Mouse (Mus musculus): Measurements from ENCODE around the gene Sirt6. TPM values are rescaled to one million over a fixed set of nuclear protein-coding genes. Genes with fewer than 3 reads are reported as not detected.

Sirt6 gene
- polyA plus RNA-seq, 1 experiment from 2014 or later = 6.1 TPM

- ATAC-seq (no peak), DNase-seq (no peak)
- H3K36me3 ChIP-seq (replicated peaks; ENCODE audit: insufficient read depth, low read length) = no peaks in the 10 kb centered on the region
- no peak overlapping the region for H3K4me2 ChIP-seq (ENCODE audit: low read depth, low read length)
- H3K4me3 ChIP-seq (ENCODE audit: low read depth, low read length) = no peak overlapping the region
- no peak overlapping the region for H3K27ac ChIP-seq (ENCODE audit: low read depth)
- WGBS (ENCODE audit: insufficient replicate concordance) = 40% methylated on average over 6 of the region's 6 CpGs
- H3K9me3 ChIP-seq (ENCODE audit: low read length) = no peaks in the 10 kb centered on the region
- peaks cover 42% of the 10 kb centered on the region for H3K4me1 ChIP-seq (ENCODE audit: insufficient read depth)
- no peak overlapping the region for H3K9ac ChIP-seq (replicated peaks)
- no peak for TF ChIP-seq EP300 (IDR thresholded peaks at IDR 0.05; ENCODE audit: low read depth)
- H3K27me3 ChIP-seq (ENCODE audit: insufficient read depth, low read length) = no peaks in the 10 kb centered on the region
These were observed 28.7 kb downstream of the Sirt6 start for GRCm38 (mm10) chr10:81598871-81599270.

- TF ChIP-seq CTCF (IDR thresholded peaks at IDR 0.05; ENCODE audit: low read depth) (no peak), EP300 (IDR thresholded peaks at IDR 0.05; ENCODE audit: low read depth) (no peak)
- H3K4me1 ChIP-seq (ENCODE audit: insufficient read depth) = peaks cover 42% of the 10 kb centered on the region
- no peaks in the 10 kb centered on the region for H3K9me3 ChIP-seq (ENCODE audit: low read length)
- no peaks in the 10 kb centered on the region for H3K27me3 ChIP-seq (ENCODE audit: insufficient read depth, low read length)
- WGBS (ENCODE audit: insufficient replicate concordance) = 35% methylated on average over 3 of the region's 3 CpGs
- H3K36me3 ChIP-seq (replicated peaks; ENCODE audit: insufficient read depth, low read length) = no peaks in the 10 kb centered on the region
- ATAC-seq = no peak
- H3K4me3 ChIP-seq (ENCODE audit: low read depth, low read length) = no peak overlapping the region
- no peak overlapping the region for H3K27ac ChIP-seq (ENCODE audit: low read depth)
- no peak overlapping the region for H3K9ac ChIP-seq (replicated peaks)
- no peak overlapping the region for H3K4me2 ChIP-seq (ENCODE audit: low read depth, low read length)
- no peak for DNase-seq
These were observed 29.3 kb downstream of the Sirt6 start for GRCm38 (mm10) chr10:81598342-81598741.

- peak overlapping the region; percentile 23; the same call in 1 of the 2 replicates for H3K4me3 ChIP-seq (ENCODE audit: low read depth, low read length)
- DNase-seq = peak; percentile 48
- ATAC-seq = no peak
- peak overlapping the region; percentile 19; the same call in 1 of the 2 replicates for H3K9ac ChIP-seq (replicated peaks)
- H3K27me3 ChIP-seq (ENCODE audit: insufficient read depth, low read length) = no peaks in the 10 kb centered on the region
- H3K27ac ChIP-seq (ENCODE audit: low read depth) = no peak overlapping the region
- H3K4me1 ChIP-seq (ENCODE audit: insufficient read depth) = peaks cover 38% of the 10 kb centered on the region
- H3K9me3 ChIP-seq (ENCODE audit: low read length) = no peaks in the 10 kb centered on the region
- H3K36me3 ChIP-seq (replicated peaks; ENCODE audit: insufficient read depth, low read length) = no peaks in the 10 kb centered on the region
- WGBS (ENCODE audit: insufficient replicate concordance) = 4% methylated on average over 11 of the region's 12 CpGs
- TF ChIP-seq CTCF (IDR thresholded peaks at IDR 0.05; ENCODE audit: low read depth) (no peak), EP300 (IDR thresholded peaks at IDR 0.05; ENCODE audit: low read depth) (no peak)
- peak overlapping the region; percentile 67 for H3K4me2 ChIP-seq (ENCODE audit: low read depth, low read length)
These were observed 30.3 kb downstream of the Sirt6 start for GRCm38 (mm10) chr10:81597137-81597950.

DNA sequence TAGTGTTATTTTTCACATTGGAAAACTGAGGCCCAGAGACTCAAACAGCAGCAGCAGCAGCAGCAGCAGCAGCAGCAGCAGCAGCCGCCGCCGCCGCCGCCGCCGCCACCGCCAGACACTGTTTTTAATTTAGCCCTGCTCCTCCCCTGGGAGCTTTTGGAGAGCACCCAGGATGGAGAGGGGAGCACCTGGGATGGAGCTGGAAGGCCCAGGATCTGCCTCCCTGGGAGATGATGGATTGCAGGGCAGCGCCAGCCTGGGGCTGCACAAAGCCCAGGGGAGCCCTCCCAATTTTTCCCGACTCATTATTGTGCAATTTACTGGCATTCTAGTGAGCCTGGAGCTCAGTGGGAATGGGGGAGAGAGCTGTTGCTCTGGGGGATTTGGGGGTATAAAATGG, 31.0 kb downstream of the Sirt6 start:
- Histone ChIP-seq H3K4me2 (ENCODE audit: low read depth, low read length) (peak overlapping the region; percentile 67), H3K9ac (replicated peaks) (no peak overlapping the region; the same call in 1 of the 2 replicates), H3K36me3 (replicated peaks; ENCODE audit: insufficient read depth, low read length) (no peaks in the 10 kb centered on the region), H3K9me3 (ENCODE audit: low read length) (no peaks in the 10 kb centered on the region), H3K27me3 (ENCODE audit: insufficient read depth, low read length) (no peaks in the 10 kb centered on the region), H3K27ac (ENCODE audit: low read depth) (no peak overlapping the region), H3K4me1 (ENCODE audit: insufficient read depth) (peaks cover 34% of the 10 kb centered on the region), H3K4me3 (ENCODE audit: low read depth, low read length) (peak overlapping the region; percentile 23; the same call in 1 of the 2 replicates)
- ATAC-seq (no peak), DNase-seq (no peak)
- 18% methylated on average over 10 of the region's 10 CpGs for WGBS (ENCODE audit: insufficient replicate concordance)
- TF ChIP-seq EP300 (IDR thresholded peaks at IDR 0.05; ENCODE audit: low read depth) = no peak
- TF ChIP-seq CTCF (IDR thresholded peaks at IDR 0.05; ENCODE audit: low read depth) = no peak

- no peak for ATAC-seq
- no peak for TF ChIP-seq CTCF (IDR thresholded peaks at IDR 0.05; ENCODE audit: low read depth)
- no peak for TF ChIP-seq EP300 (IDR thresholded peaks at IDR 0.05; ENCODE audit: low read depth)
- whole genome bisulfite sequencing (ENCODE audit: insufficient replicate concordance) = 69% methylated on average over 5 of the region's 5 CpGs
- H3K27ac ChIP-seq (ENCODE audit: low read depth) = no peak overlapping the region
- peaks cover 25% of the 10 kb centered on the region for H3K4me1 ChIP-seq (ENCODE audit: insufficient read depth)
- H3K27me3 ChIP-seq (ENCODE audit: insufficient read depth, low read length) = no peaks in the 10 kb centered on the region
- H3K4me2 ChIP-seq (ENCODE audit: low read depth, low read length) = no peak overlapping the region
- no peak for DNase-seq
- no peak overlapping the region for H3K9ac ChIP-seq (replicated peaks)
- no peak overlapping the region for H3K4me3 ChIP-seq (ENCODE audit: low read depth, low read length)
- no peaks in the 10 kb centered on the region for H3K9me3 ChIP-seq (ENCODE audit: low read length)
- H3K36me3 ChIP-seq (replicated peaks; ENCODE audit: insufficient read depth, low read length) = no peaks in the 10 kb centered on the region
These were observed 32.0 kb downstream of the Sirt6 start for GRCm38 (mm10) chr10:81595599-81595998.

DNA sequence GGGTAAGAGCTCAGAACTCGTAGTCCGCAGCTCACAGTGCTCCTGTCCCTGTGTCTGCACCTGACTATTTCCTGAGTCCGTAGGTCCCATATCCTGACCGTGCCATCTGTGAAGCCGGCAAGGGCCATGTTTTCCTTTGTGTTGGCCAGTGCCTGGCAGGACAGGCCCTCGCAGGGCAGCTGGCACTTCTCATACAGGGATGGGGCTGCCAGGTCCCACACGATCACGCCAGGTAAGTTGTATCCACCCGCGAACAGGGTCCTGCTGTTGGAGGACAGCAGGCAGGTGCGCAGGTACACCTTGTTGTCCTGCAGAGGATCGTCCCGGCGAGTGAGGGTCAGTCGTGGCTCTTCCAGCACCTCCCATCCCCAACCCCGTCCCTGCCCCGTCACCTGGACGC, 33.7 kb downstream of the Sirt6 start:
- Histone ChIP-seq H3K4me2 (ENCODE audit: low read depth, low read length) (no peak overlapping the region), H3K9me3 (ENCODE audit: low read length) (no peaks in the 10 kb centered on the region), H3K27ac (ENCODE audit: low read depth) (no peak overlapping the region), H3K27me3 (ENCODE audit: insufficient read depth, low read length) (no peaks in the 10 kb centered on the region), H3K4me3 (ENCODE audit: low read depth, low read length) (no peak overlapping the region), H3K36me3 (replicated peaks; ENCODE audit: insufficient read depth, low read length) (no peaks in the 10 kb centered on the region), H3K9ac (replicated peaks) (no peak overlapping the region), H3K4me1 (ENCODE audit: insufficient read depth) (peaks cover 18% of the 10 kb centered on the region)
- WGBS (ENCODE audit: insufficient replicate concordance) = 77% methylated on average over 18 of the region's 18 CpGs
- DNase-seq (no peak), ATAC-seq (no peak)
- TF ChIP-seq CTCF (IDR thresholded peaks at IDR 0.05; ENCODE audit: low read depth) (no peak), EP300 (IDR thresholded peaks at IDR 0.05; ENCODE audit: low read depth) (no peak)
